Mouse (Mus musculus) inflammation-experienced regulatory T-cells, adult 16 weeks (primary cell): Measurements from ENCODE around the gene Ugt2b34. TPM values are rescaled to one million over a fixed set of nuclear protein-coding genes. Genes with fewer than 3 reads are reported as not detected.

ENCODE experiments used
- polyA plus RNA-seq: library from polyadenylated mRNA; unstranded; fragments of 100-300 nt; shearing (Covaris generic); gene quantifications from one replicate; pipeline ENCODE4 v1.2.1, GENCODE M21; 2017

The Ugt2b34 gene
- not detected for polyA plus RNA-seq

DNA sequence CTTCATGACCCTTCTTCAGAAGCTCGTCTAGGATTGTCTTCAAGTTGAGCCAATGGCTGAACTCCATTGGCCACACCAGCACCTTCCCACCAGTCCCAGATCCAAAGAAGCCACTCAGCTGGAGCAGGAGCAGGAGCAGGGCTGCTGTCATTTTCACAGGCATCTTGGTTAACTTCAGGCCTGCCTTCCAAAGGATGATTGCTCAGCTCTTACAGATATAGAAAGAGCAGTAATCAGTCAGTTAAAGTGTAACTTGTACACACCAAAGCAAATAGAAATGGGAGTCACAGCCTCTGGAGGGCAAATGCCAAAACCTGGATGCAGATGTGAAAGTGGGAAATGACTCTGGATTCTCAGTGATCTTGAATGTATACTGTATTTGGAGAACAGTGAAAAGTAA is at the start of gene Ugt2b34:
Ugt2b34 (minus strand) TSS at position 180 of the 400 bp plus-strand sequence.

DNA sequence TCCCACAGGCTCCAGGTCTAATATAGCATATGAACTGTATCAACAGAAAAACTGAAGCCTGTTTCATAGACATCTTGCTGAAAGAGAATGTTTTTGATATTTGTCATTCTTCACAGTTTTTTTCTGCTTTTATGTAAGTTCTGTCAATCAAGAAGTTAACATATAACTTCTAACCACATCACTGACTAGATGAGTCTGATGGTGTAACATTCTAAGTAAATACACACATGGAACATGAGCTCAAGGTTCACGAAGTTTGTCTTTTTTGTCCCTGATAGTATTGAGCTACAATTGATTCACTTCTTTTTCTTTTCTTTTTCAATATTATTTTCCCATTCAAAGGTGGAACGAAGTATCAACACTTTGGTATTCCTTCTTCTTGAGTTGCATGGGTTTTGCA is 19.7 kb upstream of the Ugt2b34 start, which contains the start of gene Ugt2b1:
Ugt2b1 (minus strand) TSS at position 105 of the 400 bp plus-strand sequence.

Other genes starting within 250 kb of the Ugt2b34 start
- gene Tmprss11b, start 230.6 kb downstream of the Ugt2b34 start, polyA plus RNA-seq, result not detected
- gene Tmprss11e, start 161.1 kb downstream of the Ugt2b34 start, polyA plus RNA-seq, result 0.63 TPM
- 31.2 TPM for gene Ythdc1, start 102.7 kb downstream of the Ugt2b34 start, polyA plus RNA-seq
- not detected for gene Ugt2b1, start 19.6 kb upstream of the Ugt2b34 start, polyA plus RNA-seq
- not detected for gene Ugt2b35, start 93.9 kb upstream of the Ugt2b34 start, polyA plus RNA-seq
- gene Ugt2b36, start 185.6 kb upstream of the Ugt2b34 start, polyA plus RNA-seq, result not detected
- gene Ugt2b5, start 233.4 kb upstream of the Ugt2b34 start, polyA plus RNA-seq, result not detected